Mouse (Mus musculus): ENCODE measurements around the gene Clstn3.

GRCm38 (mm10) chr6:124480295-124480694, 15.7 kb upstream of the Clstn3 start:
- TF ChIP-seq CTCF (IDR thresholded peaks at IDR 0.05; ENCODE audit: low read depth) (peak; percentile 75), EP300 (optimal IDR thresholded peaks at IDR 0.05) (no peak)

Data from stomach, postnatal 0 days (tissue).